Mouse (Mus musculus): ENCODE measurements at regions not wholly inside any gene's neighbourhood (a gene's known extent, or its start where the extent isn't known, plus 50 kb on each side); places are given as distances from the start of the nearest gene placed in this dataset.
"Not testable (repeated sequence)": the region's sequence is repeated elsewhere in the genome, so short reads cannot be mapped to it uniquely, and the experiment has no call there.

DNA sequence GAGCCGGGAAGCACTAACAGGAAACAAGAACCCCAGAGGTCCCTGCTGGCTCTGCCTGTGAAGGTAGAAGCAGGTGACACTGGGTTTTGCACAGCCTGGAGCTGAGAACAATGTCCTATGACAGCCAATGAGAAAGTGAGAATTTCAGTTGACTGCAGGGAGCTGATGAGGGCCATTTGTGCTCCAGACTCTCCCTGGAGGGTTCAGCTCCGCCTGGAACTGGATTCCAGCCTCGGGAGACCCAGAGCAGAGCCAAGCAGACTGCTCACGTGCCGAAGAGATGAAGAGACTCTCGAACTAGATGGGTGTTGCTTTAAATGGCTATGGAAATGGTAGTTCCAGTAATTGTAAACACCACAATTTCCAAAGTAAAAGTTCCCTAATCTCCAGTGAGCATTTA, 93.5 kb downstream of the Cand1 start:
- ATAC-seq (replicated peaks; ENCODE audit: insufficient number of reproducible peaks, low FRiP score, low TSS enrichment, poor library complexity, severe bottlenecking), result no peak

DNA sequence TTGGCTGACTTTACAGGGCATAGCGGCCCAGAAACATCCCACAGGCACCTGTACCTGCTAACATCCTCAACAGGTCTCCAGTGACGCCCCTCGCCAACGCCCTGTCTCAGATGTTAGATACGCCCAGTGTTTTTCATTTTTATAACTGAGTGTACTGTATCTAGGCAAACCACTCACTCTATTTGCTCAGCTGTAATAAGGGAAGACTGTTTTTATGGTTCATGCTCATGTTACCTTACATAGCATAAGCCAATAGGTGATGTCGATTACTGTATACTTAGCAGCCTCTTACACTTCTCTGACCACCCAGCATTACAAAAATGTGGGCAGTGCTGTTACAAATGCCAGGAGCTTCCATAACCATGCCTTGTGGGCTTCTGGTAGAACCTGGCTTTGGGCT, 97.0 kb downstream of the Cand1 start:
- ATAC-seq (replicated peaks; ENCODE audit: insufficient number of reproducible peaks, low FRiP score, low TSS enrichment, poor library complexity, severe bottlenecking), result no peak

- ATAC-seq (replicated peaks; ENCODE audit: insufficient number of reproducible peaks, low FRiP score, low TSS enrichment, poor library complexity, severe bottlenecking), result no peak
Observed at GRCm38 (mm10) chr10:119142307-119142706, 97.5 kb downstream of the Cand1 start.

GRCm38 (mm10) chr10:119138237-119138636, 101.6 kb downstream of the Cand1 start:
- ATAC-seq (replicated peaks; ENCODE audit: insufficient number of reproducible peaks, low FRiP score, low TSS enrichment, poor library complexity, severe bottlenecking), result no peak

DNA sequence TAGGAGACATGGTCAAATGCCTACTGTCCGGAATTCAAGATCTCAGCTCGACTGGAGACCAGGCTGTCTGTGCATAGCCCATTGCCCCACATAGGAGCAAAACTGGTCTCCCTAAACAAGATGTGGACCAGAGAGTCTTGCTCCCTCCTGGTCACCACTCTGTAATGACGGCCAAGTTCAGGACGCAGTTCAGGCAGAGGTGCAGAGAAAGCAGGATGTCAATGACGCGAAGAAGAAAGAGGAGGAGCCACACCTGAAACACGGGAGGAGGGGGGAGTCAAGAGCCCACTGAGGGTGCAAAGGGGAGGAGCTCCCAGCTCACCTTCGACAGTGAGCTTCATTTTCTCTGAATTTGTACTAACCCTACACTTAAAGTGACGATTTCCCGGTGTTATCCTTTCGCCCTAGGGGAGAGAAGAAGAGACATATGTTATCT, 104.3 kb downstream of the Cand1 start:
- ATAC-seq (replicated peaks; ENCODE audit: insufficient number of reproducible peaks, low FRiP score, low TSS enrichment, poor library complexity, severe bottlenecking), result no peak

GRCm38 (mm10) chr10:119134797-119135488, 104.9 kb downstream of the Cand1 start:
- ATAC-seq (replicated peaks; ENCODE audit: insufficient number of reproducible peaks, low FRiP score, low TSS enrichment, poor library complexity, severe bottlenecking), result no peak

DNA sequence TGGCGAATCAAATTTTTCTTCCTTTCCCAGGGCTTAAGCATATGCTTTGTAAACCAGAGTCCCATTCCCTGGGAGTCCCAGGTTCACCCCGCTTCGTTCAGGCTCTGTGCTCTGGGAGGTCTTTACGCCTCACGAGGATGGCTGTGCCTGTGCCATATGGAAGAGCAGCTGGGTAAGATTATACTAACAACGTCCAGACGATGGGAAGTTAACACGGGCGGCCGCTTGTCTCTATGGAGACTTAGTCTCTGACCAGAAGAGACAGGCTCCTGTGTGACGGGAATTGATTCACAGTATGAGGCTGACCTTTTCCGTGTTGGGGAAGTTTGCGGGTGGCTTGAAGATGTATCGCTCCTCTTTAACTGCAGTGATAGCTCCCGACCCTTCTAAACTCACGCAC, 107.9 kb downstream of the Cand1 start:
- no peak for ATAC-seq (replicated peaks; ENCODE audit: insufficient number of reproducible peaks, low FRiP score, low TSS enrichment, poor library complexity, severe bottlenecking)

- no peak for ATAC-seq (replicated peaks; ENCODE audit: insufficient number of reproducible peaks, low FRiP score, low TSS enrichment, poor library complexity, severe bottlenecking)
Observed at GRCm38 (mm10) chr10:119130676-119131075, 109.2 kb downstream of the Cand1 start.

- ATAC-seq (replicated peaks; ENCODE audit: insufficient number of reproducible peaks, low FRiP score, low TSS enrichment, poor library complexity, severe bottlenecking), result no peak
Observed at GRCm38 (mm10) chr10:119128035-119128434, 111.8 kb downstream of the Cand1 start.

- no peak for ATAC-seq (replicated peaks; ENCODE audit: insufficient number of reproducible peaks, low FRiP score, low TSS enrichment, poor library complexity, severe bottlenecking)
Observed at GRCm38 (mm10) chr10:119123517-119123916, 116.3 kb downstream of the Cand1 start.

- no peak for ATAC-seq (replicated peaks; ENCODE audit: insufficient number of reproducible peaks, low FRiP score, low TSS enrichment, poor library complexity, severe bottlenecking)
Observed at GRCm38 (mm10) chr10:119122347-119122746, 117.5 kb downstream of the Cand1 start.

- no peak for ATAC-seq (replicated peaks; ENCODE audit: insufficient number of reproducible peaks, low FRiP score, low TSS enrichment, poor library complexity, severe bottlenecking)
Observed at GRCm38 (mm10) chr10:119121575-119121974, 118.3 kb downstream of the Cand1 start.

DNA sequence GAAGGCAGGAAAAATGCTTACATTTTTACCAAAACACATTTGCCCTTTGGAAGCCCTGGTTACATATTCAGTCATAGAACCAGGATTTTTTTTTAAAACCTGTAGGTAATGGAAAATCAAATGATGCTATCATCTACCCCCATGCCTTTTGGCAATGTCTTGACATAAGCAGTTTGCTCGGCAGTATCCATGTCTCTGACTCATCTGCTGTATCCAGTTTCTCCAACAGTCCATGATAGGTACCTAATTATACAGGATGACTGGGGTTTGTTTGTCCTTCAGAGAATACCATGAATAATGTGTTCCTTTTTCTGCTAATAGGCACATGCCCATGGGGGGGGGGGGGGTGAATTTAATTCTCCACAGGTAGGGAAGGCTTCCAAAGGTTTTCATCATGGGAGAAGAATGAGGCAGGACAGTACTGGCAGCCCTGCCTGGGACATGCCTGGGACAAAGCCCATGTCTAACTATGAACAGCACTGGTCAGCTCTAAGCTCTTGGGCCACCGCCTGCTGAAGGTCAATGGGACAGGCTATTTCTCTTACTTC, 122.9 kb downstream of the Cand1 start:
- no peak for ATAC-seq (replicated peaks; ENCODE audit: insufficient number of reproducible peaks, low FRiP score, low TSS enrichment, poor library complexity, severe bottlenecking)

- not testable (repeated sequence) for ATAC-seq (replicated peaks; ENCODE audit: insufficient number of reproducible peaks, low FRiP score, low TSS enrichment, poor library complexity, severe bottlenecking)
Observed at GRCm38 (mm10) chr10:119115200-119115599, 124.7 kb downstream of the Cand1 start.

DNA sequence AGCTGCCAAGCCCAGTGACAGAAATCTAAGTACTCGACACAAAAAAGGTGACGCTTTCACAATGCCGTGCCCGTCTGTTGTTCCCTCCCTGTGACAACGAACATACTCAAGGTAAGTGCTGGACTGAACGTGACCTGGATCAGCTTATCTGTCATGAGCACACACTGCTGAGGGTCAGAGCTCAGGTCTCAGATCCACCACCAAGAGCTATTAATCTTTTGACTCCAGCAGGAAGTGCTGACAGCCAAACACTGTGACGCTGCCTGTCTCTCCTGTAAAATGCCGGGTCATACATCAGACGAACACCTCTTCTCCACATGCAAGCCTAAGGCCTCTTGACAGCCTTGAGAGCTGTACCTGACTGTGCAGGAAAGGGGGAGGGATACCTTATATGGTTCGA, 125.2 kb downstream of the Cand1 start:
- ATAC-seq (replicated peaks; ENCODE audit: insufficient number of reproducible peaks, low FRiP score, low TSS enrichment, poor library complexity, severe bottlenecking), result no peak

- ATAC-seq (replicated peaks; ENCODE audit: insufficient number of reproducible peaks, low FRiP score, low TSS enrichment, poor library complexity, severe bottlenecking), result no peak
Observed at GRCm38 (mm10) chr10:119111886-119112285, 128.0 kb downstream of the Cand1 start.

- no peak for ATAC-seq (replicated peaks; ENCODE audit: insufficient number of reproducible peaks, low FRiP score, low TSS enrichment, poor library complexity, severe bottlenecking)
Observed at GRCm38 (mm10) chr10:119111409-119111808, 128.4 kb downstream of the Cand1 start.

DNA sequence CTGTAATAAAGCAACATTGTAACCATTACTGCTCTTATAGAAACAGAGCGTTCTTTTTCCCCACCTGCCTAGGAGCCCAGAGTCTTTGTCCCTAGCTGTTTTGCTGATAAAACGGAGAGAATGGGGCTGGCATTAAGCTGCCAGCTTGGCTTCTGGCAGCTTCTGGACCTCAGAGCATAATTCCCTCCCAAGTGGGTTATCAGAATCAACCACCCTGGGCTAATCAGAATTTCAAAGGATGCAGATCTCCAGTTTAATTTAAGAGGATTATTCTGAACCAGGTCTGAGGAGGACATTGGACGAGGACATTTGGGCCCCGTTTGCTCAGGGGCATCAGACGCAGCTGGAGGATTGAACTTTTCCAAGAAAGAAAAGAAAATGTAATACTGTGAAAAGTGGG, 129.2 kb downstream of the Cand1 start:
- no peak for ATAC-seq (replicated peaks; ENCODE audit: insufficient number of reproducible peaks, low FRiP score, low TSS enrichment, poor library complexity, severe bottlenecking)

DNA sequence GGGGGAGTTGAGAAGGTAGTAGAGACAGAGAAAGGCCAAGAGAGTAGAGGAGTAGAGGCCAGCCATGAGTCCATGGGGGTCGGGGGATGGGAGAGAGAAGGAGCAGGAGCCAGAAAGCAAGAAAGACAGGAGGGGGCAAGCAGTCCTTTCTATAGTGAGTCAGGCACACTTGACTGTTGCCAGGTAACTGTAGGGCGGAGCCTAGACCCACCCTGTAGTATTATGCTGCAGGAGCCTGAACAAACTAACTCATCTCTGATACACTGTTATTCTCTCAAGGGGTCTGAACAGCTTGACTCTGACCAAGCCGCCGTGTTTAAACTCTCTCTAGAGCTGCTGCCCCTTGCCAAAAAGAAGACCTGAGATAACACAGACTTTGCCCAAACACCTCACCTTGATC, 130.6 kb downstream of the Cand1 start:
- no peak for ATAC-seq (replicated peaks; ENCODE audit: insufficient number of reproducible peaks, low FRiP score, low TSS enrichment, poor library complexity, severe bottlenecking)

DNA sequence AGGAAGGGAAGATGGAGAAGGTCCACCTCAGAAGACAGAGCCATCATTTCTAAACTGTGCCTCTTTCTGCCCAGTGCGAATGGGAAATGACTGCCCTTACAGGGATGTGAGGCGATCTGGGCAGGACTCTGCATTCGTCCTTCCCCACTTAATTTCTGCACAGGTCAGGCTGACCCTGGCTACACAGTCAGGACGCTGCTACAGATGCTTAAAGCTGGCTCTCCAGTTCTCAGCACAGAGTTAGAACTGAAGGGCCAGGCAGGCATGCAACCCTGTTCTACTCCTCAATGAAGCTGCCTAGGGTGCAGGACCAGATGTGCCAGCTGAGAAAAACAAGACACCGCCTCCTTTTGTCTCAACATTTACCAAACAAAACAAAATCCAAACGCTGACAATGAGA, 132.1 kb downstream of the Cand1 start:
- no peak for ATAC-seq (replicated peaks; ENCODE audit: insufficient number of reproducible peaks, low FRiP score, low TSS enrichment, poor library complexity, severe bottlenecking)

GRCm38 (mm10) chr10:119106105-119106504, 133.8 kb downstream of the Cand1 start:
- ATAC-seq (replicated peaks; ENCODE audit: insufficient number of reproducible peaks, low FRiP score, low TSS enrichment, poor library complexity, severe bottlenecking), result no peak
